Mouse (Mus musculus) urinary bladder, postnatal 4 days (tissue): ENCODE data around the gene Casp8ap2.

ENCODE experiments used
- DNase-seq, 2 experiments: peaks; one replicate each; pipeline ENCODE4 v3.0.0; 2021 to 2022; ENCODE audit warnings: low spot score in 2 of 2

Gene Casp8ap2

GRCm38 (mm10) chr4:32668291-32668690, 53.0 kb downstream of the Casp8ap2 start:
- DNase-seq: no peak

GRCm38 (mm10) chr4:32669825-32670224, 54.6 kb downstream of the Casp8ap2 start:
- DNase-seq: no peak

GRCm38 (mm10) chr4:32674025-32674424, 58.8 kb downstream of the Casp8ap2 start:
- DNase-seq: no peak

GRCm38 (mm10) chr4:32677471-32677870, 62.2 kb downstream of the Casp8ap2 start:
- no peak for DNase-seq

GRCm38 (mm10) chr4:32680843-32681242, 65.6 kb downstream of the Casp8ap2 start:
- no peak for DNase-seq

GRCm38 (mm10) chr4:32682471-32682870, 67.2 kb downstream of the Casp8ap2 start:
- no peak for DNase-seq

- no peak for DNase-seq
Observed at GRCm38 (mm10) chr4:32683061-32683582, 67.9 kb downstream of the Casp8ap2 start.
